Mouse (Mus musculus) midbrain, embryonic 11.5 days (tissue): ENCODE results near the gene Phospho2. TPM values are rescaled to one million over a fixed set of nuclear protein-coding genes. Genes with fewer than 3 reads are reported as not detected.

Experiments used
- ATAC-seq: fragments of 200-750 bp; cut with Nextera tagmentation; 2 replicates; pipeline ENCODE4 v1.8.0; 2017; ENCODE audit warnings: moderate TSS enrichment, moderate library complexity; ENCODE audit not compliant: low FRiP score
- DNase-seq: peaks from one replicate; pipeline ENCODE4 v3.0.0; 2015; ENCODE audit warnings: low spot score; ENCODE audit errors: missing footprints
- H3K27ac ChIP-seq: fragments of 300-500 bp; sonication (generic); 2 replicates; pipeline ENCODE4 v1.5.1; 2014; ENCODE audit warnings: low read depth, low read length
- H3K27me3 ChIP-seq: fragments of 300-500 bp; sonication (generic); 2 replicates; pipeline ENCODE4 v1.6.1; 2014; ENCODE audit warnings: mild to moderate bottlenecking, low read length, moderate library complexity, mixed read lengths; ENCODE audit not compliant: control insufficient read depth, insufficient read depth
- H3K36me3 ChIP-seq: fragments of 300-500 bp; sonication (generic); 2 replicates; pipeline ENCODE4 v1.6.1; 2014; ENCODE audit warnings: mild to moderate bottlenecking, low read length, moderate library complexity, mixed read lengths; ENCODE audit not compliant: control insufficient read depth, insufficient read depth
- H3K4me1 ChIP-seq: fragments of 300-500 bp; sonication (generic); 2 replicates; pipeline ENCODE4 v1.6.1; 2014; ENCODE audit warnings: low read length; ENCODE audit not compliant: control insufficient read depth, insufficient read depth
- H3K4me2 ChIP-seq: fragments of 300-500 bp; sonication (generic); 2 replicates; pipeline ENCODE4 v1.6.1; 2014; ENCODE audit warnings: mild to moderate bottlenecking, moderate library complexity
- H3K4me3 ChIP-seq: fragments of 300-500 bp; sonication (generic); 2 replicates; pipeline ENCODE4 v1.5.1; 2014; ENCODE audit warnings: low read depth, low read length
- H3K9ac ChIP-seq: fragments of 300-500 bp; sonication (generic); 2 replicates; pipeline ENCODE4 v1.6.1; 2014; ENCODE audit warnings: low read length
- H3K9me3 ChIP-seq: fragments of 300-500 bp; sonication (generic); 2 replicates; pipeline ENCODE4 v1.6.1; 2016; ENCODE audit warnings: low read length; ENCODE audit not compliant: control insufficient read depth
- WGBS: fragments of 180-500 bp; shearing (Covaris S2); extraction: QIAGEN DNeasy Blood & Tissue Kit; methylation state at CpG from one replicate; pipeline ENCODE4 v1.1.7; 2014; 5-methylcytosine and 5-hydroxymethylcytosine counted together
- polyA plus RNA-seq: library from polyadenylated mRNA; unstranded; fragments of >200 nt; fragmentation: Nextera tagmentation; extraction: Ambion mirVana; gene quantifications from 2 replicates; pipeline ENCODE4 v1.2.1, GENCODE M21; 2014

Phospho2 gene
- polyA plus RNA-seq, 1 experiment from 2014 or later, result 44.3 TPM

GRCm38 (mm10) chr2:69837244-69837967 is 48.0 kb downstream of the Phospho2 start:
- Histone ChIP-seq H3K27ac (no peak overlapping the region), H3K36me3 (peaks cover 3% of the 10 kb centered on the region; the same call in 1 of the 2 replicates), H3K9ac (no peak overlapping the region), H3K4me1 (no peaks in the 10 kb centered on the region; the same call in 1 of the 2 replicates), H3K4me2 (no peak overlapping the region), H3K9me3 (no peaks in the 10 kb centered on the region), H3K4me3 (no peak overlapping the region), H3K27me3 (no peaks in the 10 kb centered on the region)
- ATAC-seq (peak; percentile 27; the same call in 1 of the 2 replicates), DNase-seq (no peak)
- WGBS, result 75% methylated on average over 7 of the region's 7 CpGs

GRCm38 (mm10) chr2:69837996-69838395 is 48.6 kb downstream of the Phospho2 start:
- Histone ChIP-seq H3K4me1 (no peaks in the 10 kb centered on the region; the same call in 1 of the 2 replicates), H3K9ac (no peak overlapping the region), H3K4me2 (no peak overlapping the region), H3K9me3 (no peaks in the 10 kb centered on the region), H3K27ac (no peak overlapping the region), H3K4me3 (no peak overlapping the region), H3K27me3 (no peaks in the 10 kb centered on the region), H3K36me3 (peaks cover 3% of the 10 kb centered on the region; the same call in 1 of the 2 replicates)
- ATAC-seq (peak; percentile 38; the same call in 1 of the 2 replicates), DNase-seq (no peak)
- WGBS, result 31% methylated on average over 3 of the region's 3 CpGs

DNA sequence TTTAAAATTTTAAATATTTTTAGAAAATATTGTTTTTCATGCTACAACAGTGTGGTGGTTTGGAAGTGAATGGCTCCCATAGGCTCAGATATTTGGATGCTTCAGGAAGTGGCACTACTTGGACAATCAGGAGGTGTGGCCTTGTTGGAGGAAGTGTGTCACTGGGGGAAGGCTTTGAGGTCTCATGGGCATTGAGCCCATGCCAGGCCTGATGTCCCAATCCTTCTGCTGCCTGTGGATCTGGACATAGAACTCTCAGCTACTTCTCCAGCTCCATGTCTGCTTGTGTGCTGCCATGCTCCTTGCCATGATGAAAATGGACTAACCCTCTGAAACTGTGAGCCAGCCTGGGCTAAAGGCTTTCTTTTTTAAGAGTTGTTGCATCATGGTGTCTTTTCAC is 49.3 kb downstream of the Phospho2 start:
- Histone ChIP-seq H3K27me3 (no peaks in the 10 kb centered on the region), H3K4me1 (no peaks in the 10 kb centered on the region; the same call in 1 of the 2 replicates), H3K36me3 (peaks cover 3% of the 10 kb centered on the region; the same call in 1 of the 2 replicates), H3K9me3 (no peaks in the 10 kb centered on the region), H3K9ac (no peak overlapping the region), H3K4me3 (no peak overlapping the region), H3K4me2 (no peak overlapping the region), H3K27ac (no peak overlapping the region)
- ATAC-seq (no peak), DNase-seq (no peak)

DNA sequence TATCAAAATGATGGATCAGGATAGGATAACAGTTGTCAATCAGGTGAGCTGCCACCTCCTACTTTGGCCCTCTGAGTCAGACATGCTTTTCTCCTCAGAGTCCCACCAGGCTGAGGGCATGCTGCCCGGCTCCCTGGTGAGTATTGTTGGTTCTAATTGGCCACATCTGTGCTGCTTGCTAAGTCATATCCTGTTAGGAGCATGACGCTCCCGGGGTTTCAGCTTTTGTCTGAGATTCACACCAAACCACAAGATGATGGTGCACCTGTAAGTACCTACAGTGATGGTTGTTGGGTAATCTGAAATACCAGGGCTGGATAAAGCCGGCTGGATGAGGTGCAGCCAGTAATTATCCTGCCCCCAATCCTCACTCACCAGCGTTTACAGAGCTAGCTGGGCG is 50.8 kb downstream of the Phospho2 start:
- 0 out of 2 replicates have a peak, but pooled peaks have one; percentile 14 for ATAC-seq
- H3K27ac ChIP-seq, result no peak overlapping the region
- WGBS, result 41% methylated on average over 6 of the region's 6 CpGs
- H3K36me3 ChIP-seq, result no peaks in the 10 kb centered on the region
- H3K9me3 ChIP-seq, result no peaks in the 10 kb centered on the region
- no peak for DNase-seq
- no peak overlapping the region for H3K4me2 ChIP-seq
- no peak overlapping the region for H3K9ac ChIP-seq
- no peaks in the 10 kb centered on the region; the same call in 1 of the 2 replicates for H3K4me1 ChIP-seq
- no peaks in the 10 kb centered on the region for H3K27me3 ChIP-seq
- H3K4me3 ChIP-seq, result no peak overlapping the region

GRCm38 (mm10) chr2:69849215-69849614 is 59.8 kb downstream of the Phospho2 start:
- no peak for DNase-seq
- Histone ChIP-seq H3K9me3 (no peaks in the 10 kb centered on the region), H3K27me3 (no peaks in the 10 kb centered on the region), H3K36me3 (no peaks in the 10 kb centered on the region), H3K4me1 (no peaks in the 10 kb centered on the region), H3K4me2 (no peak overlapping the region), H3K27ac (no peak overlapping the region), H3K4me3 (no peak overlapping the region), H3K9ac (no peak overlapping the region)
- 73% methylated on average over 6 of the region's 6 CpGs for WGBS
- ATAC-seq, result no peak

Other genes starting within 250 kb of the Phospho2 start
- 5.0 and 5.6 TPM in 2 replicates for gene Lrp2, start 203.6 kb upstream of the Phospho2 start, polyA plus RNA-seq
- 12.4 and 19.5 TPM in 2 replicates for gene Bbs5, start 142.5 kb upstream of the Phospho2 start, polyA plus RNA-seq
- 0.12 and 0.40 TPM in 2 replicates for gene Klhl41, start 119.5 kb upstream of the Phospho2 start, polyA plus RNA-seq
- gene Fastkd1, start 76.1 kb upstream of the Phospho2 start, polyA plus RNA-seq, result 21.0 and 21.8 TPM in 2 replicates
- 128 and 155 TPM in 2 replicates for gene Ppig, start 67.1 kb upstream of the Phospho2 start, polyA plus RNA-seq
- gene Ccdc173, start within 50 bp of the Phospho2 start, polyA plus RNA-seq, result 3.8 and 3.9 TPM in 2 replicates
- 35.0 and 38.2 TPM in 2 replicates for gene Klhl23, start 32.3 kb downstream of the Phospho2 start, polyA plus RNA-seq
- 440 and 468 TPM in 2 replicates for gene Ssb, start 71.9 kb downstream of the Phospho2 start, polyA plus RNA-seq
- 37.6 and 41.4 TPM in 2 replicates for gene Mettl5, start 96.0 kb downstream of the Phospho2 start, polyA plus RNA-seq
- gene Ubr3, start 107.6 kb downstream of the Phospho2 start, polyA plus RNA-seq, result 17.1 and 18.9 TPM in 2 replicates
- gene Myo3b, start 249.5 kb downstream of the Phospho2 start, polyA plus RNA-seq, result not detected in 2 replicates